ENCODE assay signal across 8 mouse cellular contexts in genomic region chr9:25591390-25592354, GRCm38 (mm10).
A peak's percentile ranks its signal among the peaks of the same experiment; 100 is the strongest.
DNase-seq lines count a peak whose midpoint lies in the region; ATAC-seq and TF ChIP-seq lines count a peak whose summit lies in the region.

No protein-coding gene starts in this region.

- no peaks in the 10 kb centered on the region for H3K27me3 ChIP-seq in cerebellum, adult 2 months (ENCODE audit: control insufficient read depth, insufficient read depth, low read length)
- no peaks in the 10 kb centered on the region; the same call in 1 of the 2 replicates for H3K27me3 ChIP-seq in G1E (ENCODE audit: insufficient read depth, low read length)
- no peaks in the 10 kb centered on the region for H3K27me3 ChIP-seq in heart, embryonic 10.5 days (ENCODE audit: insufficient read depth, poor library complexity, severe bottlenecking)
- H3K27me3 ChIP-seq in kidney, embryonic 15.5 days, result no peaks in the 10 kb centered on the region

- no peak overlapping the region for H3K4me3 ChIP-seq in cerebellum, adult 2 months (replicated peaks; ENCODE audit: insufficient read depth, low read depth, low read length)
- no peak overlapping the region for H3K4me3 ChIP-seq in G1E (ENCODE audit: low read depth, low read length)
- peak overlapping the region; percentile 33; the same call in 1 of the 2 replicates for H3K4me3 ChIP-seq in heart, embryonic 10.5 days
- peak overlapping the region; percentile 21; the same call in 1 of the 2 replicates for H3K4me3 ChIP-seq in kidney, embryonic 15.5 days (replicated peaks)

- H3K4me1 ChIP-seq in cerebellum, adult 2 months (ENCODE audit: control insufficient read depth, insufficient read depth, low read length), result no peaks in the 10 kb centered on the region; the same call in 1 of the 2 replicates
- H3K4me1 ChIP-seq in G1E (ENCODE audit: insufficient read depth, low read depth, low read length), result no peaks in the 10 kb centered on the region; the same call in 1 of the 2 replicates
- H3K4me1 ChIP-seq in heart, embryonic 10.5 days, result peaks cover 26% of the 10 kb centered on the region
- H3K4me1 ChIP-seq in kidney, embryonic 15.5 days, result peaks cover 11% of the 10 kb centered on the region

- no peak for TF ChIP-seq POLR2A in cerebellum, adult 2 months (IDR thresholded peaks at IDR 0.05; ENCODE audit: borderline replicate concordance, insufficient read depth, low read length)

- no peaks in the 10 kb centered on the region for H3K36me3 ChIP-seq in G1E (replicated peaks)
- H3K36me3 ChIP-seq in heart, embryonic 10.5 days, result peaks cover 22% of the 10 kb centered on the region
- no peaks in the 10 kb centered on the region for H3K36me3 ChIP-seq in kidney, embryonic 15.5 days

- no peak overlapping the region for H3K9ac ChIP-seq in kidney, embryonic 15.5 days

- DNase-seq in cerebellum, adult 2 months, result peak in 1 of 2 experiments; percentile 11
- no peak for DNase-seq in cerebellum, adult 11-12 months
- peak; percentile 5 for DNase-seq in G1E (ENCODE audit: low spot score)
- peak; percentile 84 for DNase-seq in heart, embryonic 10.5 days (ENCODE audit: low spot score)
- peak; percentile 47 for DNase-seq in lung, postnatal 14 days
- peak; percentile 46 for DNase-seq in retina, postnatal 7 days (ENCODE audit: low read depth, low spot score)

- no peaks in the 10 kb centered on the region for H3K9me3 ChIP-seq in G1E (replicated peaks)
- H3K9me3 ChIP-seq in heart, embryonic 10.5 days, result no peaks in the 10 kb centered on the region
- H3K9me3 ChIP-seq in kidney, embryonic 15.5 days (replicated peaks), result no peaks in the 10 kb centered on the region

- no peak for ATAC-seq in G1E (ENCODE audit: extremely low read depth, insufficient number of reproducible peaks, low FRiP score, poor library complexity, severe bottlenecking)
- ATAC-seq in common myeloid progenitor, adult 5-6 weeks (replicated peaks; ENCODE audit: low read depth, poor library complexity, severe bottlenecking), result peak; percentile 99
- ATAC-seq in kidney, embryonic 15.5 days (replicated peaks; ENCODE audit: low FRiP score), result peak; percentile 79

- no peak overlapping the region for H3K27ac ChIP-seq in cerebellum, adult 2 months (ENCODE audit: insufficient read depth, low read length)
- peak overlapping the region; percentile 31 for H3K27ac ChIP-seq in heart, embryonic 10.5 days
- H3K27ac ChIP-seq in kidney, embryonic 15.5 days, result no peak overlapping the region

- peak; percentile 77 for TF ChIP-seq CTCF in cerebellum, adult 2 months (IDR thresholded peaks at IDR 0.05; ENCODE audit: borderline replicate concordance, insufficient read depth, low read depth, low read length)
- TF ChIP-seq CTCF in G1E (IDR thresholded peaks at IDR 0.05; ENCODE audit: low read depth, low read length), result no peak

- 46% methylated on average over 15 of the region's 15 CpGs for WGBS in cerebellum, adult 2 months
- WGBS in heart, embryonic 10.5 days, result 18% methylated on average over 15 of the region's 15 CpGs
- 30% methylated on average over 15 of the region's 15 CpGs for WGBS in kidney, embryonic 15.5 days

- H3K4me2 ChIP-seq in kidney, embryonic 15.5 days, result peak overlapping the region; percentile 52

Comparison
In these comparisons a context has a peak if more than half of its experiments do, and no peak if none do; other contexts are left out.
1. H3K4me3 ChIP-seq: peak in heart, embryonic 10.5 days (single experiment) and kidney, embryonic 15.5 days (single experiment); none in cerebellum, adult 2 months (single experiment) and G1E (single experiment).